Mouse (Mus musculus) layer of hippocampus, postnatal 10 days (tissue): ENCODE measurements around the gene Rnf26. TPM values are rescaled to one million over a fixed set of nuclear protein-coding genes. Genes with fewer than 3 reads are reported as not detected.

Source experiments
- DNase-seq, 2 experiments: peaks; one replicate each; pipeline ENCODE4 v3.0.0; 2021; ENCODE audit warnings: low spot score in 2 of 2
- long read RNA-seq: library from polyadenylated mRNA; stranded (forward); transcript quantifications from one replicate; pipeline ENCODE4 v2.0.0, GENCODE M21; 2023
- total RNA-seq, 2 experiments: library from RNA; stranded (reverse); gene quantifications; 2 replicates each; pipeline ENCODE4 v1.2.3; 2021

Gene Rnf26
- total RNA-seq, result 10 to 100 TPM; 30.5 to 30.6 TPM
- long read RNA-seq, transcript Rnf26-201 (1 exons, 2,724 nt), result major isoform, 35 of 36 reads
- long read RNA-seq, partial matches to known transcripts, result 0 of 36 reads
- long read RNA-seq, other reads (novel, unspliced or antisense), result 1 of 36 reads

DNA sequence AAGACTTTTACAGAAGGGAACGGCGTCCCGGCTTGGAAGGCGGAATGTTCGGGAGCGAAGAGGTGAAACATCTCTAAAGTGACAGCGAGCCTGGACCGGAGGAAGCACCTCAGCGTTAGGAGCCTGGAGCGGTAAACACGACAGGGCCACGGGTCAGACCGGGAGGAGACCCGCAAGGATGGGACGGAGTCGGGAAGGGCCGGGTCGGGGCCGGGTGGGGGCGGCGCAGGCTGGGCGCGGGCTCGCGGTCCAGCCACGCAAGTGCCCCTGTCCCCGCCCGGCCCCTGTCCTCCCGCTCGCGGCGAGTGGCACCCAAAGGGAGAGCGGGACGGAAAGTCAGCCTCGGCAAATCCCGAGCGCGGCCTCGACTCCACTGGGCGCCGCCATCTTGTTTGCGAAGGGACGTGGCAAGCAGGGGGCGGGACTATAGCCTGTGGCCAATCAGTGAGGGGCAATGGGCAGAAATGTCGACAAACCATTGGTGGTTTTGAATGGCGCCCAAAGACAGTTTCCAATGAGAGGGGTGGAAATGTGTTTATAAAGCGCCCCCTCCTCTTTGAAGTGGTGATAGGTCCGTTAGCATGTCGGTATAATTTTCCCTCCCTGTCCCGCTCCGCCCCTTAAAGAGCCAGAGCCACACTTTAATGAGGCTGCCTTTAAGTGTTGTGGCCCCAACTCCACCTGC lies at the start of gene Rnf26, which contains the start of gene Gm49380:
Rnf26 (minus strand) TSS at position 413 of the 685 bp plus-strand sequence.
Gm49380 (minus strand) TSS at position 396 of the 685 bp plus-strand sequence.
- peak; percentile 97 to 98 for DNase-seq

GRCm38 (mm10) chr9:44159886-44160285 lies 46.6 kb upstream of the Rnf26 start:
- no peak for DNase-seq

GRCm38 (mm10) chr9:44147290-44147689 lies 34.0 kb upstream of the Rnf26 start:
- no peak for DNase-seq

- DNase-seq, result no peak
These were observed 31.4 kb upstream of the Rnf26 start for GRCm38 (mm10) chr9:44144718-44145060.

DNA sequence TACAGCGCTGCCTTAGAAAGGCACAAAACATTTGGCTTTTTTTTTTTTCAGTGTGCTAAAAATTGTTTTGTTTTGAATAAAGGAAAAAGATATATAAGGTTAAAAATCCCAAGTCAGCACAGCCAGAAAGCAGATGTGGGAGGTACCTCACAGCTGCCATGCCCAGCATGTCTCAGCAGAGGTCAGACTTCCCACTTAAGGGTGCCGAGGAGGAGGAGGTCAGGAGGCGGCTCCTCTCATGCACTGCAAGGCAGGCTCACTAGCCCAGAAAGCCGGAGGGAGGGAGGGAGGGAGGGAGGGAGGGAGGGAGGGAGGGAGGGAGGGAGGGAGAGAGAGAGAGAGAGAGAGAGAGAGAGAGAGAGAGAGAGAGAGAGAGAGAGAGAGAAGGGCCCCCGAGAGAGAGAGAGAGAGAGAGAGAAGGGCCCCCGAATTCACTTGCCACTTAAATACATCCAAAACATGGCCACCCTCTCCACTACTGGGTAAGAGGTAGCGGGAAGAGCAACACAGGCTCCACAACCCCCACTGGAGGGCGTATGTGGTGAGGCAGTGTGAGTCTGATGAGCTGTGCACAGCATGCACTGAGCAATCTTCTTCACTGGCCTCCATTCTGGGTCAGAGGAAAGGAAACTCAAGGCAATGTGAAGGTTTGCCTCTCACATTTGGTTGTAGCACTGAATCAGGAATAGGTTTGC lies 30.9 kb upstream of the Rnf26 start:
- DNase-seq, result no peak

- DNase-seq, result no peak
These were observed 30.1 kb upstream of the Rnf26 start for GRCm38 (mm10) chr9:44143421-44143820.

- DNase-seq, result no peak
These were observed 28.6 kb upstream of the Rnf26 start for GRCm38 (mm10) chr9:44141951-44142350.

- no peak for DNase-seq
These were observed 24.5 kb upstream of the Rnf26 start for GRCm38 (mm10) chr9:44137846-44138245.

DNA sequence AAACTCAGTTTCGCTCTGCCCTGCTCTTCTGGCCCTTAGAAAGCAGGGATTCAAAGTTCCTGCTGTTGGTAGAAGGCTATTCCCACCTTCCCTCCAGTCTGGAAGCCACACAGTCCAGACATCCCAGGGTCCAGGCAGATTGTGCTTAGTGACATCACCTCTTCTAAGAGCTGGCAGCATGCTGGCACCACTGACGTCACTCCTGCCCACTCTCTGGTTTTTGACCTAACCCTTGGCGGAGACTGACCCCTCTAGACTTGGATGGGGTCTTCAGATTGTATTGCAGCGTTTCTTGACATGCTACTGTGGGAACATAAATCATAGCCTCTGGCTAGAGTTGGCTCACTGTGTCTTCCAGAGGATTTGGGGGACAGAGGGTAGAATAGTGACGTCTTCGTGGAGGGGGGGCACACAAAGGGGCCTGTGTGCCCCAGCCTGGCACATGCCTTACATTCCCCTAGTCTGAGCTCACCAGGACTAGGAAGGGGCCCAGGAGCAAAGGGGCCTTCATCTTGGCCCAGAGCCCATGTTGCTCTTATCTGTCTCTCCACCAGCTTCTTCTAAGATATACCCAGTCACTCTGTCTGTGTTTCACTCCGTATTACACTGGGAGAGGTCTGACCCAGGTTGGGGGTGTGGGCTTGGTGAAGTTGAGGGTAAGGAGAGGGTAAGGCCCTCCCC lies 22.6 kb upstream of the Rnf26 start:
- DNase-seq, result no peak

- peak in 1 of 2 experiments; percentile 52 for DNase-seq
These were observed 21.8 kb upstream of the Rnf26 start for GRCm38 (mm10) chr9:44134851-44135730.

GRCm38 (mm10) chr9:44134101-44134850 lies 21.0 kb upstream of the Rnf26 start, which contains the start of gene Mcam:
Mcam (plus strand) TSS chr9:44134469.
- DNase-seq, result peak; percentile 65 to 73

DNA sequence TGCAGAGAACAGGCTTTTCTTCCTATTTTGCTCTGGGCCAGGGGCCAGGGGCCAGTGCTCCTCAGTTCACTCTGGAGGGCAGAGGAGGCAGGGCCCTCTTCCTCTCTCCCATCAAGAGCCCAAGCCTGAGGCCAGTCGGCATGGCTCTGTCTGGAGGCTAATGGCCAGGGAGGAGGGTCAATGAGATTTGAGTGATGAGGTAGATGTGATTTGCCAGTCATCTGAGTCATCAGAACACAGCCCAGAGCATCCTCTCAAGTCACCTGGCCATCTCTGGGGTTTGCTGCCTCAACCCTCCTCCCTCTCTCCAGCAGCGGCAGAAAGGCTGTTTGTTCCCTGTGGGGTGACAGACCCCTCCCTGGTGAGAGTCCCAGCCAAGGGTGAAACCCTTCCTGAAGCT lies 20.0 kb upstream of the Rnf26 start:
- no peak for DNase-seq

- no peak for DNase-seq
These were observed 18.9 kb upstream of the Rnf26 start for GRCm38 (mm10) chr9:44132200-44132599.

- no peak for DNase-seq
These were observed 17.9 kb upstream of the Rnf26 start for GRCm38 (mm10) chr9:44131276-44131590.

GRCm38 (mm10) chr9:44130581-44131275 lies 17.4 kb upstream of the Rnf26 start:
- no peak for DNase-seq

DNA sequence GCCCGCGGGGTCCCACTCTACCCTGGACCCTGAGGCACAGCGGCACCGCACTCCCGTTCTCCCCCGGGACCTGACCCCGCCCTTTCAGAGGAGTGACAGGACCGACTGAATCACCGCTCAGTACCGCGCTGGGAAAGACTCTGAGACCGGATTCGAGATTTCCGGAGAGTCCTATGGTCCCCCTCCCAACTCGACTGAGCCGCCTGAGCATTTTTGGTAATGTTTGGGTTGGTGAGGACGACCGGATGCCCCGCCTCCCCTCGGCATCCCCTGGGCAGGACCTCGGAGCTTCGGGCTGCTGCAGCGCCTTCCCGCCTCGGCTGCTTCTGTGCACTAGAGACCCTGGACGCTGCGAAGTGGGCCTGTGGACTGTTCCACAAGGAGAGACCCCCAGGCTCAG lies 16.7 kb upstream of the Rnf26 start:
- DNase-seq, result peak in 1 of 2 experiments; percentile 24

DNA sequence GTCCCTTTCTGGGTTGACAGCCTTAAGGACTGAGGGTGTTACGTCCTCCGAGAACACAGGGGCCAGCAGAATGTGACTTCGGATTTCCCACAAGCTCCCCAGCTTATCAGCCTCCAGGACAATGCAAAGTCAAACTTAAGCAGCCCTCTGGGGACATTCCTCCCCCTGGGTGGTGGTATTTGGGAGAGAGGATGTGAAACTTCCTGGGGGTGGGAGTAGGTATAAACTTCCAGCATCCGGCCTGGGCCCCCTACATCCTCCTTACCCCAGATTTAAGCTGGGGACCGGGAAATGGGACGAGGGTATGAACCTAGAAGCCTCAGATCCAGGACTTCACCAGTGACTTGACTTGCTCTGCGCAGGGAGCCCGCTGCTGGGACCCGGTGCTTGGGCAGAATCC lies 16.3 kb upstream of the Rnf26 start:
- DNase-seq, result no peak

DNA sequence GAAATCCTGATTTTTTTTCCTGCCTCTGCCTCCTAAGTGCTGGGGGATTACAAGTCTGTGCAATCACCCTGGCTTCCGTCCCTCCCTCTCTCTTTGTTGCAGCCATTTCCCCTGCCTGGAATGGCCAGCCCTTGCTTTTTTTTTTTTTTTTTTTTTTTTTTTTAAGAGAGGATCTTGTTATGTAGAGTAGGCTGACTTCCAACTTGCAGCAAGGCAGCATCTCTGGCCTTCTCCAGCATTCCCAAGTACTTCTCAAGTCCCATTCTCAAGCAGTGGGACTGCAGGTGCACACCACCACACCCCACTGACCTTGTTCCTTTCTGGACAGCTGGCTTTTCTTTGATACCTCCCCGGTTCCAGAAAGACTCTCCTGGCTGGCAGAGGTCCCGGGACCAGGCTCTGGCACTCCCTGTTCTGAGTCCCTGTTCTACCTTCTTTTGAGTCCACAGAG lies 14.1 kb upstream of the Rnf26 start:
- no peak for DNase-seq

DNA sequence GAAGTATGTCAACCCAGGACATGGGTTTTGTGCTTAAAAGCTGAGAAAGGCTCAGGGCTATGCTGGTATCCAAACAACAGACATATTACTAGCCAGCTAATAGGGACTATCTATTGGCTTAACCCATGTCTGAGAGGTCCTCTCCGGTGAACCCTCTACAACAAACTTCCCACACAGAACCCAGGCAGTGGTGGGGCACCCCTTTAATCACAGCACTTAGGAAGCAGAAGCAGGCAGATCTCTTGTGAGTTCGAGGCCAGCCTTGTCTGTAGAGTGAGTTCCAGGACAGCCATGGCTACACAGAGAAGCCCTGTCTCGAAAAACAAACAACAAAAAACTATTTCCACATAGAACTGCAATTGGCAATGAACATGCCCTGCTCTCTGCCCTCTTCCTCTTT lies 13.4 kb upstream of the Rnf26 start:
- no peak for DNase-seq
